Mouse (Mus musculus): ENCODE measurements at regions not wholly inside any gene's neighbourhood (a gene's known extent, or its start where the extent isn't known, plus 50 kb on each side); places are given as distances from the start of the nearest gene placed in this dataset.

GRCm38 (mm10) chr1:75992039-75992438, 446.0 kb downstream of the Slc4a3 start:
- DNase-seq (ENCODE audit: low read depth, low spot score): no peak

DNA sequence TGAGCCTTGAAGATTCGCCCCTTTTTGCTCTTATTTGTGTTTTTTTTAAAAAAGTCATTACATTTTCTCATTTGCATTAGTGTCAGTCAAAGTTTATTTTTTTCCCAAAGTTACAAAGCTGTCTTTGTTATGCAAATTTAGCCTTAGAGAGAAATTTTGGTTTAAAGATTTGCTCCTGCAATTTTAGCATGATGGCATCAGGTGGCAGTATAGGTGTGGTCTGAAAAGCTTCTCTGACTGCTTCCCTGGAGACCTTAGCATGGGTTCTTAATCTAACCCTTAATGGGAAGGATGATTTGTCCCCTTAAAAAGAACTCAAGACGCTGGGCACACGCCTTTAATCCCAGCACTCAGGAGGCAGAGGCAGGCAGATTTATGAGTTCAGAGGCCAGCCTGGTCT, 451.2 kb downstream of the Slc4a3 start:
- DNase-seq (ENCODE audit: low read depth, low spot score): no peak

- DNase-seq (ENCODE audit: low read depth, low spot score): no peak
Measured at GRCm38 (mm10) chr1:76001124-76001523, 455.1 kb downstream of the Slc4a3 start.

GRCm38 (mm10) chr1:76009601-76010000, 463.5 kb downstream of the Slc4a3 start:
- no peak for DNase-seq (ENCODE audit: low read depth, low spot score)

GRCm38 (mm10) chr1:76010212-76010800, 464.2 kb downstream of the Slc4a3 start:
- no peak for DNase-seq (ENCODE audit: low read depth, low spot score)

GRCm38 (mm10) chr1:76018588-76018987, 472.5 kb downstream of the Slc4a3 start:
- DNase-seq (ENCODE audit: low read depth, low spot score): no peak

GRCm38 (mm10) chr1:76019071-76019470, 473.0 kb downstream of the Slc4a3 start:
- no peak for DNase-seq (ENCODE audit: low read depth, low spot score)

DNA sequence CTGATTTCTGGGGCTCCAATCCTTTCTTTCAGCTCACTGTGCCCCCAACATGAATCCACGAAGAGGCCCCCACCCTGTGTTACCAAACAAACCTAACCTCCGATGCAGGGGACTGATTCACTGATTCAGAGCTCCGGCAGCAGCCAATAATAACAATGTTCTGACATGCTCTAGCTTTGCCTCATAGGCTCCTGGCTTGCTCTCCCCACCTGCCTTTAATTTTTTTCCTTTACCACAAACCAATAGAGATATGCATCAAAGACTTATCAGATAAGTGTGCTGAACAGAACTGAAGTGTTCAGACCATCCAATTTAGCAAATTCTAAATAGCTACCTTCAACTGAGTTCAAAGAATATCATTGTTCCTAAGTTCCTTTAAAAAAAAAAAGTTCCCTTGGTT, 478.6 kb downstream of the Slc4a3 start:
- no peak for DNase-seq (ENCODE audit: low read depth, low spot score)

GRCm38 (mm10) chr1:76025389-76025788, 479.3 kb downstream of the Slc4a3 start:
- DNase-seq (ENCODE audit: low read depth, low spot score): no peak

DNA sequence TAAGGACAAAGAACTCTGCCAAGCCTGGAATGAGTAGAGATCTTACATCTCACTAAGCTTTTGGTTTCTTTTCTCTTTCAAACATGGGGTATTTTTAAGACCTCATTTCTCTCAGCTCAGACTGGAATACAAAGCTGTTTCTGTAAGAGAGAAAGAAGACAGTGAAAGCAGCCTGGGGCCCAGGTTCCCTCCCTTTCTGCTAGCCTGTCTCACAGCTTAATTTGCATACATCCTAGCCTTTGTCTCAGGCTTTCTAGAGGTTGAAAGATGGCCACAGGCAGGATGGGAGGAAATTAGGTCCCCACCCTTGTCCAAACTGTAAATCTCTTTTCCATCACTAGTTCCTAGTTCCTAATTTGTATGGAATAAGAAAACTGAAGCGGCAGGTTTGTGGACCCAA, 483.0 kb downstream of the Slc4a3 start:
- DNase-seq (ENCODE audit: low read depth, low spot score): no peak

- DNase-seq (ENCODE audit: low read depth, low spot score): no peak
Measured at GRCm38 (mm10) chr1:76031171-76031922, 485.3 kb downstream of the Slc4a3 start.

DNA sequence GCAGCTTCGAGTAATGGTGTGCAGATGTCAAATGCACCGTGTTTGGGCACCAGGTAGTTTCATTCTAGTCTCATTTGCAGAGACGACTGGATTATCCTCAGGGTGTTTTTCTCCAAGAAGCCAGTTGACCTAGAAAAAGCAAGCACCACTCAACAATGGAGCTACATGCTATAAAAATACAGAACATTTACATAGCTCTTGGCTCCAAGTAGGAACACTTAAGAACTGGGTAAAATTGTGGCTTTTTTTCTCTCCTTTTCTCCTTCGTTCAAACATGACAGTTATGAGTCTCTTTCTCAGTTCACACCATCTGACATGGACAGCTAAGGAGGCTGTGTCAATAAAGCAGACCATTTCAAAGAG, 485.8 kb downstream of the Slc4a3 start:
- no peak for DNase-seq (ENCODE audit: low read depth, low spot score)

DNA sequence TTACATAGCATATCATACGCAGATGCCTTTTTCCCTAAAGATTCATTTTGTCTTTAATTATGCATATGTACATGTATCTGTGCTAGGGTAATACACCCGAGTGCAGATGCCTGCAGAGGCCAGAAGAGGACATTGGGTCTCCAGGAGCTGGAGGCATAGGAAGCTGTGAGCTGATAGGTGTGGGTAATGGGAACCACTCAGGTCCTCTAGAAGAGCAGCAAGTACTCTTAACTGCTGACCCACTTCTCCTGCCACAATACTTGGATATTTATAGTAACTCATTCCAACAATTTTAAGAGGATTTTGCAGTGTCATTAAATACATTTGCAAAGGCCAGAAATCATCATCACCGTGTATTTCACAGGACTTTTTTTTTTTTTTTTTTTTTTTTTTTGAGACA, 486.6 kb downstream of the Slc4a3 start:
- DNase-seq (ENCODE audit: low read depth, low spot score): no peak

DNA sequence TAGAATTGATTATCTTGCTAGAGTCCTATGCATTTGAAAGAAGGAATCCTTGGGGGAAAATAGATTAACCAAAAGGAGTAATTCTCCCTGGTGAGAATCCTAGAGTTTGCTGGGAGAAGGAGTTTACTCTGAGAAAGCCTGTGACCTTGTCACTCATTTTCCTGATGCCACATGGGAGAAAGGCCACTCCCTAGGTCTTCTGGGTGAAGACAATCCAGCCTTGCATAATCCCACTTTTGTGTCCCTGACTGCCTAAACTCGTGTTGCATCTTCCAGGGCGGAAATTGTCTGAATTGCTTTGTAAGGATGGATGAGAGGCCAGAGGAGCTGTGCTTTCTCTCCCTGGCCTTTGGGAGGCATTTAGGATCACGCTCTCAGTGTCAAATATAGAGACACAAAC, 490.2 kb downstream of the Slc4a3 start:
- no peak for DNase-seq (ENCODE audit: low read depth, low spot score)

DNA sequence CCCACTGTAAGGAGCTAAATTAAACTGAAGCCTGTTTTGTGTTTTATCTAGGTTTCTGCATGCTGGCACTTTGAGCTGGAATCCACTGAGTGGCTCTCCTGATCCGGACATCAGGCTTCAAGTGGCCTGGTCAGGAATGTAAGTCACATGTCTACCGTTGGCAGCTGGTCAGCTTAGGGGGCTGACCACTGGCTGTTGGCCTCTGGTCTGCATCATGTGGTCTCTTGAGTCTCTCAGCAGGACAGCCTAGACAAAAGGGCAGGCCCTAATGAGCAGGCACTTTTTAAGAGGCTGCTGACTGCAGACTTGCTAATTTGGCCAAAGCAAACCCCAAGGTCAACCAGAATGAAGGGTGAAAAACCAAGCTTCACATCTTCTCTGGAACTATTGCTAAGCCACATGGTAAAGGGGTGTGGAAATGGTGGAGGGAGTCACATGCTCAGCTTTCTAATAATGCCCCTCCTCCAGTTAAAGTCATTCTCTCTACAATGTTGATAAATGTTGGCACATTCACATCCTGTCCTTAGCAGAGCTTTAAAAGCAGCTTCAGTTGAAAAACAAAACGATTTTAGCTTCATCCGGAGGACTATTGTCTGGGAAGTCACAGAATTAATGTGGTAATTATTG, 493.1 kb downstream of the Slc4a3 start:
- DNase-seq (ENCODE audit: low read depth, low spot score): no peak

DNA sequence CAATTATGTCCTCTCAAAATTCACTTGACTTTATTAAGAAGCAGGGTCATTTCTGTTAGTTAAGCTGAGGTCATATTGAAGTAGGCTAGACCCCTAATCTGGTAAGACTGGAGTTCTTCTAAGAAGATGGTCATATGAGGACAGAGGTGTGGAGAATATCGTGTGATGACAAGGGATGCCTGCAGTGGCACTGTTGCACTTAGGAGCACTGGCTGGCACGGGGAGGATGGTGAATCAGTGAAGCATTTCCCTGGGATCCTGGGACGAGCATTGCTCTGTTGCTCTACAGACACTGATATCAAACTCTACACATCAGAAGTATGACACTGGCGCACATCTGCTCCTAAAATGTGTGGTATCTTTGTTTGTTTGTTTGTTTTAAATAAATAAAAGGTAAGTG, 493.6 kb downstream of the Slc4a3 start:
- DNase-seq (ENCODE audit: low read depth, low spot score): no peak

DNA sequence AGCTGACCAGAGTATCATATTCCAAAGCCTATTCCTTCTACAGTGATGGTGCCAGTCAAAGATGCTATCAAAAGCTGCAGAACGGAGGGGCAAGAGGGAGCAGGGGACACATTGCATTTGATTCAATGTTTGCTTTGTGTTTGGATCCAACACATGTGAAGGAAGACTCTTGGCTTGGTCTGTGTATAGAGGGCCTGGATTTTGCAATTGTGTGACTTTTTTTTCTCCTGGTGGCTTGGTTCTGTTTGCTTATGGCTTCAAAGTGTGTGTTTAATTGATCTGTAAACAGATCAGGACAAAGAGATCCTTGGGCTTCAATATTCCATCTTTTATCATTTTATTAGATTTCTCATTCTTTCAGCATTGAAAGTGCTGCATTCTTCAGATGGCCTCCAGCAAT, 504.2 kb downstream of the Slc4a3 start:
- no peak for DNase-seq (ENCODE audit: low read depth, low spot score)

DNA sequence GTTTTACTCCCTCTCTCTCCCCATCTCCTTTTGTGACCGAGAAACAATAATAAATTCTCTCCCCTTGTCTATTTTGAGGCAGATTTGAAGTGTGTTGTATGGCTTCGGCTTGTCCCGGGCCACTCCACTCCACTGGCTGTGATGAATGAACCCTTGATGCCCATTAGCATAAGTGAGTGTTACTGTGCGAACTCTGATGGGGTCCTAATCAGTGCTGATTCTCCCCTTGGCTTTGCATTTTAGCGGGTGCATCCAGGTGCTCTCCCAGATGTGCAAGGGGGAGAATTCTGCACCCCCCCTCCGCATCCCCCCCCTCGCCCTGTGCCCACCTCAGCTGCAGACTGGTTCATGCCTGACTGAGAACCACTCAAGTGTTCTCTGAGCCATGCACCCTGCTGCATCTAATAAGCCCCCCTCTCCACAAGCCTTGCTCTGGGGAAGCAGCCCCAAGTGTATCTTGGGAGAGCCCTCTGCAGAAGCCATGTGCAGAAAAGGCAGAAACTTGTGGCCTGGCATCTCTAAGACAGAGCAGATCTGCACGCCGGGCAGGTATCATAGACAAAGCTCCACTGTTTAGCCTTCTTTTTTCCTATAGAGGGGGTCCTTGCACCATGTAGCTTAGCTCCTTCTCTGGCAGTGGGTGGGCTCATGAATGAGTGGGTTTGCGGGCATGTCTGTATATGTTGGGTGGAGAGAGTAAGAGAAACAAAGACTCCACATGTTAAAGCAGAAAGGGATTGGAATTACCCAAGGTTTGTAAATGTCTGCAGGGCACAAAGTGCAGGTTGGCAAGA, 507.5 kb downstream of the Slc4a3 start:
- no peak for DNase-seq (ENCODE audit: low read depth, low spot score)

DNA sequence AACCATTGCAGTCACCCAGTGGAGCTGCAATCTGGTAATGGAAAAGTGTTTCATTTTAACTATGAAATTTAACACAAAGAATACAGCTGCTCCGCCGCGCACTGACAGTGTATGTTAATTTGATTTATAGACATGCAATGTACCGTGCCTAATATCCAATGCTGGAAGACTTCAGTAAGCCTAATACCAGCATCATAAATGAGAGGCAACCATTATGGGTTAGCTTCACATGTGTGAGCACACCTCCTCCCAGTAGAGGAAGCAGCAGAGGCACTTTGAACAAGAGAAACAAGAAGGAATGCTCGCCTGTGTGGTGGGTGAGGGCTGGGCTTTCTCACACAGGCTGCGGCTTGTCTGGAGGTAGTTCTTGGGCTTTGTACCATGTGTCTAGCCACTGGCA, 519.7 kb downstream of the Slc4a3 start:
- DNase-seq (ENCODE audit: low read depth, low spot score): no peak

- DNase-seq (ENCODE audit: low read depth, low spot score): no peak
Measured at GRCm38 (mm10) chr1:76070831-76071321, 524.8 kb downstream of the Slc4a3 start.

- no peak for DNase-seq (ENCODE audit: low read depth, low spot score)
Measured at GRCm38 (mm10) chr1:76075213-76075612, 529.1 kb downstream of the Slc4a3 start.
